Mouse (Mus musculus) kidney, embryonic 14.5 days (tissue): ENCODE data around the gene Palld. TPM values are rescaled to one million over a fixed set of nuclear protein-coding genes. Genes with fewer than 3 reads are reported as not detected.

ENCODE experiments used
- ATAC-seq: fragments of 200-750 bp; cut with Nextera tagmentation; 2 replicates; pipeline ENCODE4 v1.8.0; 2017; ENCODE audit warnings: moderate number of reproducible peaks, mild to moderate bottlenecking, moderate TSS enrichment, moderate library complexity; ENCODE audit not compliant: low FRiP score, low TSS enrichment
- H3K27ac ChIP-seq: fragments of 300-500 bp; sonication (generic); 2 replicates; pipeline ENCODE4 v1.5.1; 2014; ENCODE audit warnings: low read depth, mild to moderate bottlenecking, low read length, moderate library complexity, mixed read lengths
- H3K27me3 ChIP-seq: fragments of 300-500 bp; sonication (generic); 2 replicates; pipeline ENCODE4 v1.6.1; 2014; ENCODE audit warnings: mild to moderate bottlenecking, low read length; ENCODE audit not compliant: control insufficient read depth, insufficient read depth
- H3K36me3 ChIP-seq: fragments of 300-500 bp; sonication (generic); 2 replicates; pipeline ENCODE4 v1.6.1; 2014; ENCODE audit warnings: low read length, mixed read lengths; ENCODE audit not compliant: control insufficient read depth, insufficient read depth
- H3K4me1 ChIP-seq: fragments of 300-500 bp; sonication (generic); 2 replicates; pipeline ENCODE4 v1.6.1; 2014; ENCODE audit warnings: low read length, mixed read lengths; ENCODE audit not compliant: control insufficient read depth, insufficient read depth
- H3K4me2 ChIP-seq: fragments of 300-500 bp; sonication (generic); replicated peaks from 2 replicates; pipeline ENCODE4 v1.6.1; 2014; ENCODE audit warnings: low read depth, mild to moderate bottlenecking, low read length
- H3K4me3 ChIP-seq: fragments of 300-500 bp; sonication (generic); 2 replicates; pipeline ENCODE4 v1.5.1; 2014; ENCODE audit warnings: mild to moderate bottlenecking, low read length
- H3K9ac ChIP-seq: fragments of 300-500 bp; sonication (generic); 2 replicates; pipeline ENCODE4 v1.6.1; 2014; ENCODE audit warnings: low read depth, mild to moderate bottlenecking, low read length, moderate library complexity
- H3K9me3 ChIP-seq: fragments of 300-500 bp; sonication (generic); 2 replicates; pipeline ENCODE4 v1.6.1; 2016; ENCODE audit warnings: low read length; ENCODE audit not compliant: control insufficient read depth
- WGBS: fragments of 180-500 bp; shearing (Covaris S2); extraction: QIAGEN DNeasy Blood & Tissue Kit; methylation state at CpG from one replicate; pipeline ENCODE4 v1.1.7; 2014; 5-methylcytosine and 5-hydroxymethylcytosine counted together
- polyA plus RNA-seq: library from polyadenylated mRNA; unstranded; fragments of >200 nt; fragmentation: Nextera tagmentation; extraction: Ambion mirVana; gene quantifications from 2 replicates; pipeline ENCODE4 v1.2.1, GENCODE M21; 2014

Gene Palld
- polyA plus RNA-seq, 1 experiment from 2014 or later: 53.1 TPM

DNA sequence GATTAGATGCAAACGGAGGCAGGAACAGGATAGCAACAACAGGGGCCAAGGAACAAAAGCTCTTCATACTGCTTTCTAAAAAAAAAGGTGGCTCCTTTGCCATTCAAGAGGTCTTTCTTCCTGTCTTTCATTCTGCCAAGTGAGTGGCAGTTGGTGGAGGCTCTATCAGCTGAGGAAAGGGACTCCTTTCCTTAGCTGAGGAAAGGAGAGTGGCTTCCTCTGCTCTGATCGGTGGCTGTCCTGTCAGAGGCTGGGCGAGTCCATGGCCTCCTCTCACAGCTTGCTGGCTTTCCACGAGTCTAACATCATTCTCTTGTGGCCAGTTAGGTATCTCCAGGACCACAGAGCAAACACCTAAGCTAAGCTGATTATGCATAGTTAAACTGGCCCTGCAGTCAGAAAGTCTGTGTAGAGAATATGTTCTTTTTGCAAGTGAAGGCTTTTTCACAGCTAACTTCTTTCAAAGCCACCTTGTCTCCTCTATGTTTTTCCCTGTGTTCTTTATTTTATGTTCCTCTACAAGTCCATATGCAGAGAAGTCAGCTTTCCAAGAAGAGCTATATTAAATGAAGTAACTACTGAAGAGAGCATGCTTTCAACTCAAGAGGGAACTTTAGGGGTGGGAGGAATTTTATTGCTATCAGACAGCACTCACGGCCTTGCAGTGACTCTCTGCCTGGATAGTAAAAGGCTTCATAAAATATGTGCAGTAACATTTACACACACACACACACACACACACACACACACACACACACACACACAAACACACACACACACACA is 171.0 kb downstream of the Palld start:
- Histone ChIP-seq H3K27ac (no peak overlapping the region), H3K36me3 (no peaks in the 10 kb centered on the region), H3K4me2 (no peak overlapping the region), H3K4me3 (no peak overlapping the region), H3K4me1 (no peaks in the 10 kb centered on the region), H3K27me3 (no peaks in the 10 kb centered on the region), H3K9ac (no peak overlapping the region), H3K9me3 (no peaks in the 10 kb centered on the region)
- 67% methylated on average over 5 of the region's 5 CpGs for WGBS
- ATAC-seq: no peak

DNA sequence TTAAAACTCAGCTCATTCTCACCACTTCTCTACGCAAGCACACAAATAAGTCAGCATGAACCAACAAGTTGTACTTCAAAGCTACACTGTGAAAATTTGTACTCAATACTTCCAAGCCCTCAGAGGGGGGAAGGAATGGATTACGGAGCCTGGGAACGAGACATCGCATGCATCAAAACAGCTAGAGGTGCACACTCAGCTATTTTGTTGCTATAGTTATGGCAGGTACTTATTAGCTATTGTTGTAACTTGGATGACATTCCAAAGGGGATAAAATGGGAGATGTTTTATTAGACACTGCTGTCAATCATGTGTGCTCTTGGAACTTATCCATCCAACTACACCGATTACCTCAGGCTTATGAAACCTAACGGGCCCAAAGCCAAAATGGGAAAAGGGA is 171.8 kb downstream of the Palld start:
- Histone ChIP-seq H3K4me2 (no peak overlapping the region), H3K9ac (no peak overlapping the region), H3K9me3 (no peaks in the 10 kb centered on the region), H3K27me3 (no peaks in the 10 kb centered on the region), H3K4me1 (peaks cover 3% of the 10 kb centered on the region; the same call in 1 of the 2 replicates), H3K27ac (no peak overlapping the region), H3K4me3 (no peak overlapping the region), H3K36me3 (no peaks in the 10 kb centered on the region)
- no peak for ATAC-seq
- 92% methylated on average over 6 of the region's 6 CpGs for WGBS

- Histone ChIP-seq H3K4me3 (no peak overlapping the region), H3K36me3 (no peaks in the 10 kb centered on the region), H3K27ac (no peak overlapping the region), H3K9me3 (no peaks in the 10 kb centered on the region), H3K9ac (no peak overlapping the region), H3K4me1 (peaks cover 3% of the 10 kb centered on the region; the same call in 1 of the 2 replicates), H3K27me3 (no peaks in the 10 kb centered on the region), H3K4me2 (no peak overlapping the region)
- WGBS: 28% methylated on average over 8 of the region's 8 CpGs
- peak; percentile 60; the same call in 1 of the 2 replicates for ATAC-seq
Observed at GRCm38 (mm10) chr8:61725306-61726017, 177.0 kb downstream of the Palld start.

GRCm38 (mm10) chr8:61722226-61722625 is 180.3 kb downstream of the Palld start:
- 91% methylated on average over 9 of the region's 9 CpGs for WGBS
- no peaks in the 10 kb centered on the region for H3K27me3 ChIP-seq
- H3K4me1 ChIP-seq: peaks cover 3% of the 10 kb centered on the region; the same call in 1 of the 2 replicates
- ATAC-seq: no peak
- no peak overlapping the region for H3K4me3 ChIP-seq
- no peak overlapping the region for H3K27ac ChIP-seq
- no peak overlapping the region for H3K9ac ChIP-seq
- peaks cover 4% of the 10 kb centered on the region; the same call in 1 of the 2 replicates for H3K9me3 ChIP-seq
- no peaks in the 10 kb centered on the region for H3K36me3 ChIP-seq
- no peak overlapping the region for H3K4me2 ChIP-seq

DNA sequence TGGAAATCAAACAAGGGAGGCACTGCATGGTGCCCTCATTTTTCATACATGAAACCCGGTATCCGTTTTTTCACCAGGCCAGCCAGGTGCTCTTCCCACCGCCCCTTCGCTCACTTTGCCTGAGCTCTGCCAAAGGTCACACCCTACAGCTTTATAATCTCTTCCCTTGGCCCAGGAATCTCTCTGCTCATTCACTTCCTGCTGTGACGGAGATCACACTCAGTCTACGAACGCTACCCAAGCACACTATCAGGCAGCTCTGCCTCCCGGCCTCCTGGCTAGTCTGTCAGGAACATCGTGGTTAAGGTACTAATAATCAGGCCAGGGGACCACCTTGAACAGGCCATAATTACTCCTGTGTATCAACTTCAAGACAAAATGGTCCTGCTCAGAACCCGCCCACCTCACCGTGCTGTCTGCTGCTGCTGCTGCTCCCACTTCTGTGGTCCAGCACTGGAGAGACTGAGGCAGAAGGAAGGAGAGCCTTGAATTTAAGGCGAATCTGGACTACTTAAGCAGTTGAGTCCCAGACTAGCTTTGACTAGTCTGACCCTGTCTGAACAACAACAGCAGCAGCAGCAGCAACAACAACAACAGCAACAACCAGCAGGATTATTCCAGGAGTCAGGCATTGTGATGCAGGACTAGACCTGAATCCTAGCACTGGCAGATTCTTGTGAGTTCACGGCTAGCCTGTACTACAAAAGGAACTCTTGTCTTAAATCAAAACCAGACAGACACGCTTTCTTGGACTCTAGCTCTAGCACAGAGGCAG is 187.0 kb downstream of the Palld start:
- Histone ChIP-seq H3K27ac (no peak overlapping the region), H3K27me3 (no peaks in the 10 kb centered on the region), H3K4me1 (no peaks in the 10 kb centered on the region; the same call in 1 of the 2 replicates), H3K4me3 (no peak overlapping the region), H3K36me3 (no peaks in the 10 kb centered on the region; the same call in 1 of the 2 replicates), H3K9me3 (peaks cover 4% of the 10 kb centered on the region; the same call in 1 of the 2 replicates), H3K4me2 (no peak overlapping the region), H3K9ac (no peak overlapping the region)
- no peak; the same call in 1 of the 2 replicates for ATAC-seq
- 60% methylated on average over 14 of the region's 14 CpGs for WGBS

DNA sequence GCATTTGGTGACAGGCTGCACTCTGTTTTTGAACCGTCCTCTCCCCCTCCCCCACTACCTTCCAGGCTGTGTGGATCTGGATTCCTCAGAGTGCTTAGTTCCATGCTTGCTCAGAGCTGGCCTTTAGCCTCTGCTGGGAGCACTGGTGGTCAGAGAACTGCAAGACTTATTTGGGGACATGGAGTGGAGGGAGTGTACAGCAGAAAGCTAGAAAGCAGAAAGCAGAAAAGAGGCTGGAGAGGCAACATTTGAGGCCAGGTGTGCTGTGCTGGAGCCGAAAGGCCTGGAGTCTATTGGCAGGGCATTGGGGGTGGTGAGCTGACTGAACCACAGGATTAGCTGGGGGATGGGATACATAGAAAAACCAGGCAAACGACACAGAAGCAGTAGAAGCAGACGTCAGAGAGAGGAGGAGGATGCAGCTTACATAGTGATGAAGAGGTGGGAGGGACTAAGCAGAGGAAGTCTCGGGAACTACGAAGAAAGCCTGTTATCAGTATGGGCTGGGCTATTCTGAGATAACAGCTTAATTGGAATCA is 188.1 kb downstream of the Palld start:
- no peak overlapping the region for H3K9ac ChIP-seq
- H3K9me3 ChIP-seq: peaks cover 4% of the 10 kb centered on the region; the same call in 1 of the 2 replicates
- no peak overlapping the region for H3K4me3 ChIP-seq
- 33% methylated on average over 6 of the region's 6 CpGs for WGBS
- H3K4me2 ChIP-seq: no peak overlapping the region
- H3K4me1 ChIP-seq: no peaks in the 10 kb centered on the region; the same call in 1 of the 2 replicates
- H3K27me3 ChIP-seq: no peaks in the 10 kb centered on the region
- no peak for ATAC-seq
- no peak overlapping the region for H3K27ac ChIP-seq
- peaks cover 2% of the 10 kb centered on the region; the same call in 1 of the 2 replicates for H3K36me3 ChIP-seq

GRCm38 (mm10) chr8:61713195-61713990 is 189.1 kb downstream of the Palld start:
- H3K4me2 ChIP-seq: no peak overlapping the region

GRCm38 (mm10) chr8:61712426-61712825 is 190.1 kb downstream of the Palld start:
- peaks cover 2% of the 10 kb centered on the region; the same call in 1 of the 2 replicates for H3K36me3 ChIP-seq
- H3K9me3 ChIP-seq: no peaks in the 10 kb centered on the region
- no peak overlapping the region for H3K27ac ChIP-seq
- H3K27me3 ChIP-seq: no peaks in the 10 kb centered on the region
- H3K4me2 ChIP-seq: no peak overlapping the region
- ATAC-seq: no peak
- no peak overlapping the region for H3K9ac ChIP-seq
- 87% methylated on average over 2 of the region's 2 CpGs for WGBS
- no peak overlapping the region for H3K4me3 ChIP-seq
- no peaks in the 10 kb centered on the region; the same call in 1 of the 2 replicates for H3K4me1 ChIP-seq

More at GRCm38 (mm10) chr8:61713195-61713990, 189.1 kb downstream of the Palld start:
- H3K4me1 ChIP-seq: no peaks in the 10 kb centered on the region; the same call in 1 of the 2 replicates
- peaks cover 2% of the 10 kb centered on the region; the same call in 1 of the 2 replicates for H3K9me3 ChIP-seq
- H3K4me3 ChIP-seq: no peak overlapping the region
- no peak overlapping the region for H3K27ac ChIP-seq
- no peak overlapping the region for H3K9ac ChIP-seq
- ATAC-seq: no peak
- 90% methylated on average over 16 of the region's 16 CpGs for WGBS
- H3K27me3 ChIP-seq: no peaks in the 10 kb centered on the region
- H3K36me3 ChIP-seq: peaks cover 2% of the 10 kb centered on the region; the same call in 1 of the 2 replicates
